Mouse (Mus musculus) yolk sac, embryonic 10.5 days (tissue): ENCODE measurements around the gene Mgarp.
A peak's percentile ranks its signal among the peaks of the same experiment; 100 is the strongest.

Experiments
- DNase-seq: peaks from one replicate; pipeline ENCODE4 v3.0.0-alpha.2; 2017; ENCODE audit warnings: low spot score

Mgarp gene

GRCm38 (mm10) chr3:51339734-51340551 lies 56.6 kb downstream of the Mgarp start:
- peak; percentile 80 for DNase-seq

- no peak for DNase-seq
Observed at GRCm38 (mm10) chr3:51339378-51339733, 57.2 kb downstream of the Mgarp start.
